Mouse (Mus musculus): ENCODE data around the gene Tff1.

GRCm38 (mm10) chr17:31191825-31192224, 26.7 kb upstream of the Tff1 start:
- no peak for TF ChIP-seq GATA1 (IDR thresholded peaks at IDR 0.05; ENCODE audit: borderline replicate concordance, low read length)
- no peak for TF ChIP-seq FLI1 (IDR thresholded peaks at IDR 0.05; ENCODE audit: low read length)
